Mouse (Mus musculus) stomach, postnatal 0 days (tissue): ENCODE data around the gene Scgb1c1.

Experiments used
- CTCF ChIP-seq: IDR thresholded peaks from 2 replicates; pipeline ENCODE4 v1.5.1; 2016; ENCODE audit warnings: antibody characterized with exemption, low read depth, mild to moderate bottlenecking, moderate library complexity
- EP300 ChIP-seq: optimal IDR thresholded peaks from 2 replicates; pipeline ENCODE3; 2016; ENCODE audit warnings: antibody characterized with exemption

DNA sequence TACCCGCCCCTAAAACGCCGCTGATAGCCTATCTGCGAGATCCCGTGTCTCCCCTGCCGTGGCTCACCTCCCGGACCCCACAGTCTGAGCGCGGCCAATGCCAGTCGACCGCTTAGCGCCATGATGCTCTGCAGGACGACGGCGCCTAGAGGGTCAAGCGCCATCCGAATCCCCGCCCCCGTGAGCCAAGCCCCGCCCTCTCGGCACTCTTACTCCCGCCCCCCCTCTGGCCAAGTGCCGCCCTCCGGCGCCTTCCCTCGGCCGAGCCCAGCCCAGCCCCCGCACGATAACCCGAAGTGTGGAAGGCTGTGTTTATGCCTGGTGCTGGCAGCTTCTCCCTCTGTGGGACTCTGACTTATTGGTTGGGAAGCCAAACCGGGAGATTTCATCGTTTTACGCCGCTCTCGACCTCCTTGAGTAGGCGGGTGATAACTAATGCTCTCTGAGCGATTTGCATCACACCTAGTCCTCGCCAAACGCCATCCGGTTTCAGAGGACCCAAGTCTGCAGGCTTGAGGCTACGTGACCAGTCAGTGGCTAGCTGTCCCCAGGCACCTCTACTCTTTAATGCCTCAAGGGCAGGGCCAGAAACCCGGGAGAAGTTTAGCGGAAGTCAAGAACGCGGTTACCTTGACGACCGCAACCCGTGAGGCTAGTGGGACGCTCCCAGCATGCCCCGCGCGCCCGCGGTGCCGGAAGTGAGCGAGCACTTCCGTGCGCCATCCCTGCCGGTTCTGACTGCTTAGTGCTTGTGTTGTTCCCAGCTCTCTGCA is 36.5 kb downstream of the Scgb1c1 start, which contains the start of the genes Psmd13 and Sirt3:
- TF ChIP-seq CTCF (peak; percentile 13; the same call in 1 of the 2 replicates), EP300 (no peak)
